Mouse (Mus musculus) cerebellum, adult 2 months (tissue): ENCODE data around the gene Mogat1.

Experiments used
- CTCF ChIP-seq: fragments of 200-500 bp; IDR thresholded peaks from 2 replicates; pipeline ENCODE4 v1.5.1; 2011; ENCODE audit warnings: low read depth, mild to moderate bottlenecking, control low read depth, low read length, moderate library complexity, borderline replicate concordance; ENCODE audit not compliant: insufficient read depth
- POLR2A ChIP-seq: fragments of 200-500 bp; IDR thresholded peaks from 2 replicates; pipeline ENCODE4 v1.6.1; 2011; ENCODE audit warnings: low read length, control low read depth, borderline replicate concordance; ENCODE audit not compliant: insufficient read depth

- TF ChIP-seq CTCF (no peak), POLR2A (no peak)
Measured at GRCm38 (mm10) chr1:78567834-78568507, 57.2 kb downstream of the Mogat1 start.
